Mouse (Mus musculus): ENCODE data around the gene Cyb5d1. TPM values are rescaled to one million over a fixed set of nuclear protein-coding genes. Genes with fewer than 3 reads are reported as not detected.
A peak's percentile ranks its signal among the peaks of the same experiment; 100 is the strongest.
"Not testable (repeated sequence)": the region's sequence is repeated elsewhere in the genome, so short reads cannot be mapped to it uniquely, and the experiment has no call there.

Cyb5d1 gene
- polyA plus RNA-seq (2015; fragmentation: Nextera tagmentation; extraction: Ambion mirVana): 29.7 and 31.5 TPM in 2 replicates

GRCm38 (mm10) chr11:69395235-69395633 lies at the start of gene Cyb5d1, which contains the start of gene Naa38:
TSS of gene Cyb5d1 (minus strand) at chr11:69395631.
TSS of gene Naa38 (plus strand) at chr11:69395487.
- Histone ChIP-seq H3K4me1 (peaks cover 28% of the 10 kb centered on the region), H3K4me2 (peak within 1 kb of the TSS; percentile 85), H3K27ac (replicated peaks) (peak within 1 kb of the TSS; percentile 100), H3K9ac (replicated peaks) (peak within 1 kb of the TSS; percentile 95), H3K4me3 (replicated peaks) (peak within 1 kb of the TSS; percentile 84), H3K36me3 (peaks cover 15% of the 10 kb centered on the region)
- not testable (repeated sequence) for H3K9me3 ChIP-seq (replicated peaks); H3K27me3 ChIP-seq (replicated peaks)
- peak; percentile 86 for ATAC-seq (ENCODE audit: low FRiP score)
- WGBS: under 1% methylated on average over 24 of the region's 24 CpGs

- no peaks in the 10 kb centered on the region for H3K9me3 ChIP-seq (replicated peaks)
- no peak for ATAC-seq (ENCODE audit: low FRiP score)
- 0 out of 2 replicates have a peak, but pooled peaks cover 6% of the 10 kb centered on the region for H3K4me1 ChIP-seq
- H3K4me3 ChIP-seq (replicated peaks): no peak overlapping the region
- H3K4me2 ChIP-seq: no peak overlapping the region
- no peak overlapping the region for H3K9ac ChIP-seq (replicated peaks)
- H3K27ac ChIP-seq (replicated peaks): no peak overlapping the region
- WGBS: 48% methylated on average over 5 of the region's 5 CpGs
- H3K27me3 ChIP-seq (replicated peaks): no peaks in the 10 kb centered on the region
- H3K36me3 ChIP-seq: no peaks in the 10 kb centered on the region
Observed at GRCm38 (mm10) chr11:69443328-69443727, 47.9 kb upstream of the Cyb5d1 start.

GRCm38 (mm10) chr11:69437291-69437690 lies 41.9 kb upstream of the Cyb5d1 start:
- 83% methylated on average over 3 of the region's 3 CpGs for WGBS
- no peaks in the 10 kb centered on the region for H3K9me3 ChIP-seq (replicated peaks)
- no peak overlapping the region for H3K27ac ChIP-seq (replicated peaks)
- H3K36me3 ChIP-seq: no peaks in the 10 kb centered on the region
- H3K4me1 ChIP-seq: peaks cover 1% of the 10 kb centered on the region; the same call in 1 of the 2 replicates
- no peak overlapping the region for H3K4me2 ChIP-seq
- no peak overlapping the region for H3K9ac ChIP-seq (replicated peaks)
- H3K4me3 ChIP-seq (replicated peaks): no peak overlapping the region
- ATAC-seq (ENCODE audit: low FRiP score): no peak
- H3K27me3 ChIP-seq (replicated peaks): no peaks in the 10 kb centered on the region

- Histone ChIP-seq H3K9ac (replicated peaks) (no peak overlapping the region), H3K27ac (replicated peaks) (no peak overlapping the region), H3K27me3 (replicated peaks) (no peaks in the 10 kb centered on the region), H3K4me3 (replicated peaks) (no peak overlapping the region), H3K4me2 (no peak overlapping the region), H3K9me3 (replicated peaks) (no peaks in the 10 kb centered on the region), H3K4me1 (peaks cover 3% of the 10 kb centered on the region; the same call in 1 of the 2 replicates), H3K36me3 (no peaks in the 10 kb centered on the region)
- no peak for ATAC-seq (ENCODE audit: low FRiP score)
- 70% methylated on average over 6 of the region's 6 CpGs for WGBS
Observed at GRCm38 (mm10) chr11:69433189-69433588, 37.8 kb upstream of the Cyb5d1 start.

GRCm38 (mm10) chr11:69432640-69432982 lies 37.2 kb upstream of the Cyb5d1 start:
- ATAC-seq (ENCODE audit: low FRiP score): no peak
- no peaks in the 10 kb centered on the region for H3K9me3 ChIP-seq (replicated peaks)
- H3K27ac ChIP-seq (replicated peaks): no peak overlapping the region
- no peak overlapping the region for H3K4me2 ChIP-seq
- no peak overlapping the region for H3K4me3 ChIP-seq (replicated peaks)
- H3K4me1 ChIP-seq: peaks cover 3% of the 10 kb centered on the region; the same call in 1 of the 2 replicates
- WGBS: 79% methylated on average over 11 of the region's 11 CpGs
- H3K36me3 ChIP-seq: no peaks in the 10 kb centered on the region
- H3K9ac ChIP-seq (replicated peaks): no peak overlapping the region
- H3K27me3 ChIP-seq (replicated peaks): no peaks in the 10 kb centered on the region

- Histone ChIP-seq H3K9ac (replicated peaks) (no peak overlapping the region), H3K4me3 (replicated peaks) (no peak overlapping the region), H3K27ac (replicated peaks) (no peak overlapping the region), H3K4me2 (peak overlapping the region; percentile 31; the same call in 1 of the 2 replicates), H3K27me3 (replicated peaks) (no peaks in the 10 kb centered on the region), H3K4me1 (peaks cover 3% of the 10 kb centered on the region; the same call in 1 of the 2 replicates), H3K36me3 (no peaks in the 10 kb centered on the region), H3K9me3 (replicated peaks) (no peaks in the 10 kb centered on the region)
- WGBS: 32% methylated on average over 11 of the region's 11 CpGs
- peak; percentile 74 for ATAC-seq (ENCODE audit: low FRiP score)
Observed at GRCm38 (mm10) chr11:69431829-69432639, 36.6 kb upstream of the Cyb5d1 start.

- no peaks in the 10 kb centered on the region for H3K27me3 ChIP-seq (replicated peaks)
- peaks cover 3% of the 10 kb centered on the region; the same call in 1 of the 2 replicates for H3K4me1 ChIP-seq
- no peaks in the 10 kb centered on the region for H3K9me3 ChIP-seq (replicated peaks)
- 88% methylated on average over 15 of the region's 15 CpGs for WGBS
- no peak overlapping the region for H3K9ac ChIP-seq (replicated peaks)
- H3K4me3 ChIP-seq (replicated peaks): no peak overlapping the region
- no peak for ATAC-seq (ENCODE audit: low FRiP score)
- H3K4me2 ChIP-seq: no peak overlapping the region
- no peaks in the 10 kb centered on the region for H3K36me3 ChIP-seq
- no peak overlapping the region for H3K27ac ChIP-seq (replicated peaks)
Observed at GRCm38 (mm10) chr11:69430631-69431030, 35.2 kb upstream of the Cyb5d1 start.

- H3K9ac ChIP-seq (replicated peaks): no peak overlapping the region
- ATAC-seq (ENCODE audit: low FRiP score): no peak
- H3K27ac ChIP-seq (replicated peaks): no peak overlapping the region
- H3K4me3 ChIP-seq (replicated peaks): no peak overlapping the region
- H3K4me1 ChIP-seq: peaks cover 3% of the 10 kb centered on the region; the same call in 1 of the 2 replicates
- H3K4me2 ChIP-seq: no peak overlapping the region
- no peaks in the 10 kb centered on the region for H3K27me3 ChIP-seq (replicated peaks)
- WGBS: 61% methylated on average over 2 of the region's 2 CpGs
- no peaks in the 10 kb centered on the region for H3K36me3 ChIP-seq
- H3K9me3 ChIP-seq (replicated peaks): no peaks in the 10 kb centered on the region
Observed at GRCm38 (mm10) chr11:69429313-69429712, 33.9 kb upstream of the Cyb5d1 start.

GRCm38 (mm10) chr11:69428751-69429150 lies 33.3 kb upstream of the Cyb5d1 start:
- Histone ChIP-seq H3K9ac (replicated peaks) (no peak overlapping the region), H3K27ac (replicated peaks) (no peak overlapping the region), H3K27me3 (replicated peaks) (no peaks in the 10 kb centered on the region), H3K4me3 (replicated peaks) (no peak overlapping the region), H3K36me3 (no peaks in the 10 kb centered on the region), H3K9me3 (replicated peaks) (no peaks in the 10 kb centered on the region), H3K4me2 (no peak overlapping the region), H3K4me1 (peaks cover 3% of the 10 kb centered on the region; the same call in 1 of the 2 replicates)
- no peak for ATAC-seq (ENCODE audit: low FRiP score)
- WGBS: 33% methylated on average over 4 of the region's 4 CpGs

GRCm38 (mm10) chr11:69426246-69426645 lies 30.8 kb upstream of the Cyb5d1 start:
- WGBS: 89% methylated on average over 2 of the region's 2 CpGs
- Histone ChIP-seq H3K4me3 (replicated peaks) (no peak overlapping the region), H3K4me2 (no peak overlapping the region), H3K27me3 (replicated peaks) (peaks cover 19% of the 10 kb centered on the region), H3K4me1 (0 out of 2 replicates have a peak, but pooled peaks cover 4% of the 10 kb centered on the region), H3K9ac (replicated peaks) (no peak overlapping the region), H3K27ac (replicated peaks) (no peak overlapping the region), H3K9me3 (replicated peaks) (no peaks in the 10 kb centered on the region), H3K36me3 (no peaks in the 10 kb centered on the region)
- no peak for ATAC-seq (ENCODE audit: low FRiP score)

GRCm38 (mm10) chr11:69423885-69424284 lies 28.5 kb upstream of the Cyb5d1 start:
- Histone ChIP-seq H3K4me3 (replicated peaks) (no peak overlapping the region), H3K27ac (replicated peaks) (no peak overlapping the region), H3K4me1 (peaks cover 25% of the 10 kb centered on the region), H3K9ac (replicated peaks) (no peak overlapping the region), H3K9me3 (replicated peaks) (no peaks in the 10 kb centered on the region), H3K27me3 (replicated peaks) (peaks cover 28% of the 10 kb centered on the region), H3K36me3 (no peaks in the 10 kb centered on the region), H3K4me2 (no peak overlapping the region)
- WGBS: 82% methylated on average over 6 of the region's 6 CpGs
- ATAC-seq (ENCODE audit: low FRiP score): no peak

GRCm38 (mm10) chr11:69422842-69423241 lies 27.4 kb upstream of the Cyb5d1 start:
- Histone ChIP-seq H3K4me2 (no peak overlapping the region), H3K27ac (replicated peaks) (no peak overlapping the region), H3K4me1 (peaks cover 33% of the 10 kb centered on the region), H3K9me3 (replicated peaks) (no peaks in the 10 kb centered on the region), H3K36me3 (no peaks in the 10 kb centered on the region), H3K4me3 (replicated peaks) (no peak overlapping the region), H3K27me3 (replicated peaks) (peaks cover 28% of the 10 kb centered on the region), H3K9ac (replicated peaks) (no peak overlapping the region)
- ATAC-seq (ENCODE audit: low FRiP score): no peak
- WGBS: 90% methylated on average over 10 of the region's 10 CpGs

All from neural tube, embryonic 15.5 days (tissue).